Mouse (Mus musculus) liver, postnatal 0 days (tissue): Measurements from ENCODE around the gene Man1c1. TPM values are rescaled to one million over a fixed set of nuclear protein-coding genes. Genes with fewer than 3 reads are reported as not detected.

Experiments
- ATAC-seq: fragments of 200-750 bp; cut with Nextera tagmentation; 2 replicates; pipeline ENCODE4 v1.8.0; 2017; ENCODE audit warnings: mild to moderate bottlenecking, moderate library complexity
- DNase-seq: peaks from one replicate; pipeline ENCODE4 v3.0.0-alpha.2; 2016
- H3K27ac ChIP-seq: fragments of 300-500 bp; sonication (generic); 2 replicates; pipeline ENCODE4 v1.5.1; 2014; ENCODE audit warnings: antibody characterized with exemption, moderate library complexity, mild to moderate bottlenecking, low read depth
- H3K27me3 ChIP-seq: fragments of 300-500 bp; sonication (generic); 2 replicates; pipeline ENCODE4 v1.6.1; 2014; ENCODE audit warnings: low read length, control low read depth, mixed read lengths; ENCODE audit not compliant: insufficient read depth
- H3K36me3 ChIP-seq: fragments of 300-500 bp; sonication (generic); replicated peaks from 2 replicates; pipeline ENCODE4 v1.6.1; 2014; ENCODE audit warnings: mild to moderate bottlenecking, control low read depth, low read length, moderate library complexity, mixed read lengths; ENCODE audit not compliant: insufficient read depth
- H3K4me1 ChIP-seq: fragments of 300-500 bp; sonication (generic); 2 replicates; pipeline ENCODE4 v1.6.1; 2014; ENCODE audit warnings: antibody characterized with exemption, mild to moderate bottlenecking, control low read depth; ENCODE audit not compliant: insufficient read depth
- H3K4me2 ChIP-seq: fragments of 300-500 bp; sonication (generic); 2 replicates; pipeline ENCODE4 v1.6.1; 2014; ENCODE audit warnings: low read depth, mild to moderate bottlenecking, low read length, moderate library complexity, mixed read lengths
- H3K4me3 ChIP-seq: fragments of 300-500 bp; sonication (generic); 2 replicates; pipeline ENCODE4 v1.5.1; 2014; ENCODE audit warnings: low read depth, low read length
- H3K9ac ChIP-seq: fragments of 300-500 bp; sonication (generic); replicated peaks from 2 replicates; pipeline ENCODE4 v1.6.1; 2014; ENCODE audit warnings: mild to moderate bottlenecking, moderate library complexity
- H3K9me3 ChIP-seq: fragments of 300-500 bp; sonication (generic); 2 replicates; pipeline ENCODE4 v1.6.1; 2016; ENCODE audit warnings: mild to moderate bottlenecking, control low read depth, low read length, mixed read lengths
- CTCF ChIP-seq: sonication (generic); IDR thresholded peaks from 2 replicates; pipeline ENCODE4 v1.5.1; 2016; ENCODE audit warnings: antibody characterized with exemption, low read depth
- EP300 ChIP-seq: IDR thresholded peaks from 2 replicates; pipeline ENCODE4 v1.6.1; 2016; ENCODE audit warnings: antibody characterized with exemption, low read depth, mild to moderate bottlenecking
- WGBS: fragments of 180-500 bp; shearing (Covaris S2); extraction: QIAGEN DNeasy Blood & Tissue Kit; methylation state at CpG from one replicate; pipeline ENCODE4 v1.1.7; 2014; ENCODE audit not compliant: insufficient replicate concordance; 5-methylcytosine and 5-hydroxymethylcytosine counted together
- polyA plus RNA-seq: library from polyadenylated mRNA; unstranded; fragments of >200 nt; fragmentation: Nextera tagmentation; extraction: Ambion mirVana; gene quantifications from 2 replicates; pipeline ENCODE4 v1.2.1, GENCODE M21; 2015

Gene Man1c1
- polyA plus RNA-seq, 1 experiment from 2014 or later: 1.5 TPM

- H3K9ac ChIP-seq: no peak overlapping the region
- H3K27me3 ChIP-seq: no peaks in the 10 kb centered on the region
- H3K9me3 ChIP-seq: no peaks in the 10 kb centered on the region
- no peak overlapping the region for H3K4me2 ChIP-seq
- H3K36me3 ChIP-seq: no peaks in the 10 kb centered on the region
- WGBS: 38% methylated on average over 2 of the region's 2 CpGs
- H3K4me1 ChIP-seq: peaks cover 10% of the 10 kb centered on the region
- H3K4me3 ChIP-seq: no peak overlapping the region
- TF ChIP-seq EP300: no peak
- TF ChIP-seq CTCF: no peak
- no peak overlapping the region for H3K27ac ChIP-seq
- ATAC-seq (peak; percentile 25; the same call in 1 of the 2 replicates), DNase-seq (no peak)
These were observed 51.9 kb downstream of the Man1c1 start for GRCm38 (mm10) chr4:134652151-134652550.

GRCm38 (mm10) chr4:134651358-134651757 lies 52.7 kb downstream of the Man1c1 start:
- Histone ChIP-seq H3K4me3 (no peak overlapping the region), H3K9ac (no peak overlapping the region), H3K36me3 (no peaks in the 10 kb centered on the region), H3K9me3 (no peaks in the 10 kb centered on the region), H3K27ac (no peak overlapping the region), H3K27me3 (no peaks in the 10 kb centered on the region), H3K4me2 (no peak overlapping the region), H3K4me1 (peaks cover 10% of the 10 kb centered on the region)
- 72% methylated on average over 7 of the region's 7 CpGs for WGBS
- DNase-seq (no peak), ATAC-seq (no peak)
- TF ChIP-seq EP300 (no peak), CTCF (no peak; the same call in 1 of the 2 replicates)

- H3K4me1 ChIP-seq: no peaks in the 10 kb centered on the region; the same call in 1 of the 2 replicates
- H3K27me3 ChIP-seq: no peaks in the 10 kb centered on the region
- 84% methylated on average over 21 of the region's 21 CpGs for WGBS
- ATAC-seq: no peak
- no peak overlapping the region for H3K27ac ChIP-seq
- no peak overlapping the region for H3K4me2 ChIP-seq
- no peak for TF ChIP-seq EP300
- TF ChIP-seq CTCF: no peak
- no peak overlapping the region for H3K4me3 ChIP-seq
- no peaks in the 10 kb centered on the region for H3K9me3 ChIP-seq
- no peak overlapping the region for H3K9ac ChIP-seq
- no peaks in the 10 kb centered on the region for H3K36me3 ChIP-seq
- DNase-seq: no peak
These were observed 58.8 kb downstream of the Man1c1 start for GRCm38 (mm10) chr4:134645042-134645948.

- Histone ChIP-seq H3K9me3 (no peaks in the 10 kb centered on the region), H3K27me3 (no peaks in the 10 kb centered on the region), H3K4me2 (no peak overlapping the region), H3K4me1 (no peaks in the 10 kb centered on the region; the same call in 1 of the 2 replicates), H3K36me3 (no peaks in the 10 kb centered on the region), H3K9ac (no peak overlapping the region), H3K4me3 (no peak overlapping the region), H3K27ac (no peak overlapping the region)
- 73% methylated on average over 6 of the region's 6 CpGs for WGBS
- TF ChIP-seq EP300 (no peak), CTCF (no peak)
- ATAC-seq (no peak), DNase-seq (no peak)
These were observed 59.7 kb downstream of the Man1c1 start for GRCm38 (mm10) chr4:134644410-134644809.

GRCm38 (mm10) chr4:134641711-134642516 lies 62.2 kb downstream of the Man1c1 start:
- ATAC-seq (no peak), DNase-seq (no peak)
- no peaks in the 10 kb centered on the region for H3K4me1 ChIP-seq

GRCm38 (mm10) chr4:134639325-134639724 lies 64.8 kb downstream of the Man1c1 start:
- Histone ChIP-seq H3K9ac (no peak overlapping the region), H3K9me3 (no peaks in the 10 kb centered on the region), H3K27ac (no peak overlapping the region), H3K27me3 (no peaks in the 10 kb centered on the region), H3K4me3 (no peak overlapping the region), H3K4me1 (no peaks in the 10 kb centered on the region), H3K36me3 (no peaks in the 10 kb centered on the region), H3K4me2 (no peak overlapping the region)
- DNase-seq (no peak), ATAC-seq (no peak)
- 72% methylated on average over 7 of the region's 7 CpGs for WGBS
- TF ChIP-seq EP300: no peak
- TF ChIP-seq CTCF: no peak

More at GRCm38 (mm10) chr4:134641711-134642516, 62.2 kb downstream of the Man1c1 start:
- Histone ChIP-seq H3K4me2 (no peak overlapping the region), H3K36me3 (no peaks in the 10 kb centered on the region), H3K4me3 (no peak overlapping the region), H3K27me3 (no peaks in the 10 kb centered on the region), H3K27ac (no peak overlapping the region), H3K9me3 (no peaks in the 10 kb centered on the region), H3K9ac (no peak overlapping the region)
- TF ChIP-seq EP300 (no peak), CTCF (no peak)
- 74% methylated on average over 30 of the region's 30 CpGs for WGBS
